Mouse (Mus musculus) lung, postnatal 36 days (tissue): ENCODE results near the gene Mgat2.

ENCODE experiments used
- DNase-seq: peaks from one replicate; pipeline ENCODE4 v3.0.0; 2022; ENCODE audit warnings: mixed read lengths

Gene Mgat2

GRCm38 (mm10) chr12:69214393-69214792 is 30.4 kb downstream of the Mgat2 start:
- no peak for DNase-seq

- peak; percentile 76 for DNase-seq
Measured at GRCm38 (mm10) chr12:69215000-69215785, 31.2 kb downstream of the Mgat2 start.

- DNase-seq: no peak
Measured at GRCm38 (mm10) chr12:69216587-69216986, 32.6 kb downstream of the Mgat2 start.

- no peak for DNase-seq
Measured at GRCm38 (mm10) chr12:69220613-69221277, 36.8 kb downstream of the Mgat2 start.

- peak; percentile 92 for DNase-seq
Measured at GRCm38 (mm10) chr12:69227776-69228466, 44.0 kb downstream of the Mgat2 start, which contains the start of gene Pole2. TSS of gene Pole2 (minus strand) at chr12:69228195.

- DNase-seq: peak; percentile 19
Measured at GRCm38 (mm10) chr12:69229251-69229650, 45.3 kb downstream of the Mgat2 start.

- DNase-seq: peak; percentile 15
Measured at GRCm38 (mm10) chr12:69235782-69236181, 51.8 kb downstream of the Mgat2 start.
